Mouse (Mus musculus): ENCODE measurements at regions not wholly inside any gene's neighbourhood (a gene's known extent, or its start where the extent isn't known, plus 50 kb on each side); places are given as distances from the start of the nearest gene placed in this dataset.

- DNase-seq (ENCODE audit: low read depth, low spot score): peak; percentile 18
These were observed 57.0 kb upstream of the Siglech start for GRCm38 (mm10) chr7:55710872-55711558.
